Mouse (Mus musculus): ENCODE measurements around the gene Cipc. TPM values are rescaled to one million over a fixed set of nuclear protein-coding genes. Genes with fewer than 3 reads are reported as not detected.
A peak's percentile ranks its signal among the peaks of the same experiment; 100 is the strongest.

Gene Cipc
- polyA plus RNA-seq, 1 experiment from 2014 or later: 57.8 TPM

DNA sequence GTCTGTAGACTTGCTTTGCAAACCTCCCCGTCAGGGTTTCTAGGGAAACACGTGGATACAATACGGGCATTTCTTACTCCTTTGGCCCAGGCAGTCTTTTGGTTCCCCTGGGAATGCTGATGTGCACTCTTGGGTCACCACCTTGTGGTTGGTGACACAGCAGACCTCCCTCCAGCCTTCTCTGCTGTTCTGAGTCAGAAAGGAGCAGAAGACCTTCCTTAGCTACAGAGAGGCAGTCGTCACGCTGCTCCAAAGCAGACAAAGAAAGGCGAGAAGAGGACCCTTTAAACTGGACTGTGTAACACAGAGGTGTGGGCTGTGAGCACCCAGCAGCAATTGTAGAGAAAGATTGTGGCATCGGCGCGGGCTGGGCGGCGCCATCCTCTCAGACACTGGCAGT, 5.7 kb upstream of the Cipc start:
- Histone ChIP-seq H3K4me3 (ENCODE audit: low read depth, low read length) (no peak overlapping the region), H3K9ac (ENCODE audit: low read depth, low read length) (peak overlapping the region; percentile 51; the same call in 1 of the 2 replicates), H3K27ac (ENCODE audit: low read length) (peak overlapping the region; percentile 94), H3K36me3 (ENCODE audit: control insufficient read depth, insufficient read depth, low read length) (no peaks in the 10 kb centered on the region), H3K4me2 (ENCODE audit: low read length) (peak overlapping the region; percentile 10; the same call in 1 of the 2 replicates), H3K4me1 (ENCODE audit: control insufficient read depth, insufficient read depth, low read length) (peaks cover 37% of the 10 kb centered on the region), H3K9me3 (replicated peaks; ENCODE audit: control insufficient read depth, low read length, poor library complexity, severe bottlenecking) (no peaks in the 10 kb centered on the region), H3K27me3 (ENCODE audit: control insufficient read depth, insufficient read depth, low read depth, low read length) (no peaks in the 10 kb centered on the region)
- ATAC-seq: peak; percentile 67
- 6% methylated on average over 11 of the region's 11 CpGs for WGBS

DNA sequence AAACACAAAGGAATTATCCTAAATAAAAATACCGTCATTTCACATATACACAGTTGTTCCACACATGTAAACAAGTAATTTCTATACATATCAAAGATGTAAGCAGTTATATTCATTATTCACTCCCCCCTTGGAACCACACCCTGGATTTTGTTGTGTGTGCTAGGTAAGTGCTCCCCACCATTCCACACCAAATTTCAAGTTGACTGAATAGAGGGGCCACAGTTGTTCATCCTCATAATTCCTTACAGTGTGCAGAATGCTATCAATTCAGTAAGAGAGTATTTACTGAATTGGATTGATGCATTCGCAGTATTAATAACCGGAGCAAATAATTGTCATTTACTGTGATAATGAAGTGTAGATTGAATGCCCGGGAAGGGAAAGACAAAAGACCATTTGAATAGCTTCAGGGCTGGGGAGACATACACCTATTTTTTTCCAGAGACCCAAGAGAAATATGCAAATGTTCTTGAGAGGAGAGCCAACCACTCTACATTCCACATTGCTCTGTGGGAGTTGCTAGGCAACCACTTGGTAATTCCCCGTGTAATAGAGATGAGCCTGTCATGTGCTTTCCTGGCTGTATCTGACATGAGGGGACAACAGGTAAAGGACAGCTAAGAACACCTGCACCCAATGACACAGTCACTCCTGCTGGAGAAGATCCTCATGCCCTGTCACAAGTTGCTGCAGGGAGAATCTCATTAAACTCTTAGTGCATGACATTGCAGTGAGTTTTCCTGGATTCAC, 4.9 kb upstream of the Cipc start:
- H3K9ac ChIP-seq (ENCODE audit: low read depth, low read length): 0 out of 2 replicates have a peak overlapping the region, but pooled peaks have one; percentile 48
- peak; percentile 87 for ATAC-seq
- peak overlapping the region; percentile 29 for H3K4me2 ChIP-seq (ENCODE audit: low read length)
- H3K4me3 ChIP-seq (ENCODE audit: low read depth, low read length): no peak overlapping the region
- peak overlapping the region; percentile 94 for H3K27ac ChIP-seq (ENCODE audit: low read length)
- 6% methylated on average over 5 of the region's 5 CpGs for WGBS
- H3K27me3 ChIP-seq (ENCODE audit: control insufficient read depth, insufficient read depth, low read depth, low read length): no peaks in the 10 kb centered on the region
- no peaks in the 10 kb centered on the region for H3K36me3 ChIP-seq (ENCODE audit: control insufficient read depth, insufficient read depth, low read length)
- peaks cover 39% of the 10 kb centered on the region for H3K4me1 ChIP-seq (ENCODE audit: control insufficient read depth, insufficient read depth, low read length)
- H3K9me3 ChIP-seq (replicated peaks; ENCODE audit: control insufficient read depth, low read length, poor library complexity, severe bottlenecking): no peaks in the 10 kb centered on the region

DNA sequence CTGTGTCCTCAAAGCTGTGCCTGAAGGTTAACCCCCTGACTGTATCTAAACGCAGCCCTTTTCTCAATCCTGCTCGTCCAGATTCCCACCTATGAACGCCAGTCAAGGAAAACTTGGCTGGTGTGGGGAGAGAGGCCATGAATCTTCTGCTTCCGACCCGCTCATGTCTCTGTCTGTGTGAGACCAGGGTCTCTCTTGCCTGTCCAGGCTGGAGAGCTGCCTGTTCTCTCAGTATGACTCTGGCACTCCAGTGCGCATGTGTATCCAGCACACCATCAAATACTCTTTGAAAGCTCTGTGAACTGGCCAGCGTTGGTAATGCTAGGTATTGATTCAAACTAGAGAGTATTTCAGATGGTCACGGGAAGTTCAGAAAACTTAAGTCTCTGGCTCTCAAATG, 3.4 kb upstream of the Cipc start:
- Histone ChIP-seq H3K9ac (ENCODE audit: low read depth, low read length) (no peak overlapping the region), H3K9me3 (replicated peaks; ENCODE audit: control insufficient read depth, low read length, poor library complexity, severe bottlenecking) (no peaks in the 10 kb centered on the region), H3K27ac (ENCODE audit: low read length) (peak overlapping the region; percentile 94), H3K4me3 (ENCODE audit: low read depth, low read length) (no peak overlapping the region), H3K4me2 (ENCODE audit: low read length) (no peak overlapping the region), H3K27me3 (ENCODE audit: control insufficient read depth, insufficient read depth, low read depth, low read length) (no peaks in the 10 kb centered on the region), H3K4me1 (ENCODE audit: control insufficient read depth, insufficient read depth, low read length) (peaks cover 43% of the 10 kb centered on the region), H3K36me3 (ENCODE audit: control insufficient read depth, insufficient read depth, low read length) (no peaks in the 10 kb centered on the region)
- no peak for ATAC-seq
- WGBS: 95% methylated on average over 8 of the region's 8 CpGs

DNA sequence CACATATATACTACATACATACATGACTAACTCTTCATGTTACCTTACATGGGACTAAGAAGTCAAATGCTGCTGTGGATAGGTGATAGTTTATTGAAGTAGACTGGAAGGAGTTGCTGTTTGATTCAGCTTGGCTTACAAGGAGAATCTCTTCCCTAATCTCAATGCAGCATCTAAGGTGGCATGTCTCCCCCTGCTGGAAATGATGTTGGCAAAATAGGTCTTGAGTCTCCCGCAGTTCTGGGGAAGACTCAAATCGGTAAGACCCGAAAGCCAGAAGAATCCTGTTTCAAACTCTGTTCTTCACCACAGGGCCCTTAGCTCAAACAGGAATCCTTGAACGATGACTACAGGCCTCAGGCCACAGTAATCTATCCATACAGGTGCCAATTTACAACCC, 1.7 kb upstream of the Cipc start:
- peak overlapping the region; percentile 67; the same call in 1 of the 2 replicates for H3K27ac ChIP-seq (ENCODE audit: low read length)
- H3K4me3 ChIP-seq (ENCODE audit: low read depth, low read length): no peak overlapping the region
- WGBS: 2% methylated on average over 4 of the region's 4 CpGs
- H3K27me3 ChIP-seq (ENCODE audit: control insufficient read depth, insufficient read depth, low read depth, low read length): no peaks in the 10 kb centered on the region
- H3K9ac ChIP-seq (ENCODE audit: low read depth, low read length): no peak overlapping the region
- ATAC-seq: no peak
- no peak overlapping the region for H3K4me2 ChIP-seq (ENCODE audit: low read length)
- peaks cover 57% of the 10 kb centered on the region for H3K4me1 ChIP-seq (ENCODE audit: control insufficient read depth, insufficient read depth, low read length)
- H3K9me3 ChIP-seq (replicated peaks; ENCODE audit: control insufficient read depth, low read length, poor library complexity, severe bottlenecking): no peaks in the 10 kb centered on the region
- no peaks in the 10 kb centered on the region for H3K36me3 ChIP-seq (ENCODE audit: control insufficient read depth, insufficient read depth, low read length)

DNA sequence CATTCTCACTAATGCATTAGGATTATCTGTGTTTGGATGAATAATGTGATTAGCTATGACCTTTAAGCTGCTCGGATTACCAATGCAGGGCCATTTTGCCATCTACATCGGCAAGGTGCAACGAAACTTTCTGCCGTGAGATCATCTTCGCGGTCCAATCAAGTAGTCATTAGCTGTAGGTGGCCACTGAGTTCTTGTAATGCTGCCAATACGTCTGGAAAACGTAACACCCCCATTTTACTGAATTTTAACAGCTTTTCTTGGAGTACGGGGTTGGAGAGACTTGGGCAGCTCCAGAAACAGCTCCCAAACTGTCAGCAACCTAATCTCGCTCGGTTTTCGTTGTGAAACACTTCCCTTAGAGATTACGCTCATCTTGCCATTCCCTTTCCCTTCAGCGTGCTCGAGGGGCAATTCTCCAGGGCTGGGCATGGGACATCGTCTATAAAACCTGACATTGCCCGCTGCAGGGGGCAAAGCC, 502 bp upstream of the Cipc start:
- no peaks in the 10 kb centered on the region for H3K27me3 ChIP-seq (ENCODE audit: control insufficient read depth, insufficient read depth, low read depth, low read length)
- WGBS: under 1% methylated on average over 17 of the region's 17 CpGs
- H3K36me3 ChIP-seq (ENCODE audit: control insufficient read depth, insufficient read depth, low read length): no peaks in the 10 kb centered on the region
- H3K27ac ChIP-seq (ENCODE audit: low read length): peak overlapping the region; percentile 100
- peak overlapping the region; percentile 65 for H3K4me3 ChIP-seq (ENCODE audit: low read depth, low read length)
- peak overlapping the region; percentile 89 for H3K9ac ChIP-seq (ENCODE audit: low read depth, low read length)
- peaks cover 49% of the 10 kb centered on the region for H3K4me1 ChIP-seq (ENCODE audit: control insufficient read depth, insufficient read depth, low read length)
- H3K4me2 ChIP-seq (ENCODE audit: low read length): peak overlapping the region; percentile 88
- ATAC-seq: no peak
- H3K9me3 ChIP-seq (replicated peaks; ENCODE audit: control insufficient read depth, low read length, poor library complexity, severe bottlenecking): no peaks in the 10 kb centered on the region

DNA sequence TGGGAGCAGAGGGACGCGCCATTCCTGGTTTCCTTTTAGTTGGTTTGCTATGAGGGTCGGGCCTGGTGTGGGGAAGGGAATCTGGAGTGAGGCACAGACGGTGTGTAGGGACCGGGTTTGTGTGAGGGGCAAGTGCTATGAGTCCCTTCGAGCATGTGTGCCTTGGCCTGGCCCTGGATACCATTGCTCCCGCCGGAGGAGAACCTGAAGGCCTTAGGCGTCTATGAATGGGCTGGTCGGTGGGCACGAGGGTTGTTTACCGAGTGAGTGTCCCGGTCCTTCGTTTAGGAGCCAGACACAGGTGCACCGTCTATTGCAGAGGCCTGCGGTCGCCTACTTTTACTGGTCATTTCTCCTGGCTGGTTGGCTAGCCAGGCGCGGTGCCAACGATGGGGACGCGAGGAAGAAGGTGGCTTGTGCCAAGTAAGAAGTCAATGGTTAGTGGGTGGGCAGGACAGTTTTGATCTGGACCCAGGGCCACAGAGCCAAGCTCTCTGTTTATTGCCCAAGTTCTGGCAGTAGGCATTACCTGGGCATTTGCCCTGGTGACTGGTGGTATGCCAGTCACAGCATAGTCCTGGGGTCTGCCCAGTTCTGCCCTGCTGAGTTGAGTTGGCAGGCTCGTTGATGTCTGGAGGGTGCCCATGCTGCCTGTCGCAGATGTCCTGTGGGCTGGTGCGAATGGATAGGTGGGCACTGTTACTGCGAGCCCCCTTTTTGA, 998 bp downstream of the Cipc start:
- Histone ChIP-seq H3K4me2 (ENCODE audit: low read length) (peak overlapping the region; percentile 63), H3K4me1 (ENCODE audit: control insufficient read depth, insufficient read depth, low read length) (peaks cover 38% of the 10 kb centered on the region), H3K27ac (ENCODE audit: low read length) (peak overlapping the region; percentile 100), H3K27me3 (ENCODE audit: control insufficient read depth, insufficient read depth, low read depth, low read length) (no peaks in the 10 kb centered on the region), H3K36me3 (ENCODE audit: control insufficient read depth, insufficient read depth, low read length) (peaks cover 2% of the 10 kb centered on the region; the same call in 1 of the 2 replicates), H3K9me3 (replicated peaks; ENCODE audit: control insufficient read depth, low read length, poor library complexity, severe bottlenecking) (no peaks in the 10 kb centered on the region), H3K9ac (ENCODE audit: low read depth, low read length) (peak overlapping the region; percentile 73), H3K4me3 (ENCODE audit: low read depth, low read length) (peak overlapping the region; percentile 65)
- 14% methylated on average over 26 of the region's 26 CpGs for WGBS
- ATAC-seq: peak; percentile 68

DNA sequence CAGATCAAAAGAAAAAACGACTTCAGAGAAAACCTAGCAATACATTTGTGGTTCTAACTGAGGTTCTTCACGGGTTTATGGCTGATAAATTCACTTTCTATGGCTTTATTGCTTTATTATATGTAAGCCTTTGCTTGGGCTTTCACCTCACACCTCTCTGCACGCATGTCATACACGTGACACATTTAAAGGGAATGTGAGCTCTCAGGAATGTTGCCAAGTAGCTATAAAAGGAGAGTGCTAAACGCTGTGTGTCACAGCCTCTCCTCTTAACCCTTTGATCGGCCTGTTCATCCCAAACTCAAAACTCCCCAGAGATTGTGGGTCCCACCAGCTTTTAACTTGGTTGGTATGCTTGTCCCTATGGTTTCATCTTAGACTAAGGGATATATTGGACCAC, 1.8 kb downstream of the Cipc start:
- Histone ChIP-seq H3K9ac (ENCODE audit: low read depth, low read length) (peak overlapping the region; percentile 31; the same call in 1 of the 2 replicates), H3K27ac (ENCODE audit: low read length) (no peak overlapping the region), H3K9me3 (replicated peaks; ENCODE audit: control insufficient read depth, low read length, poor library complexity, severe bottlenecking) (no peaks in the 10 kb centered on the region), H3K4me3 (ENCODE audit: low read depth, low read length) (peak overlapping the region; percentile 65), H3K4me2 (ENCODE audit: low read length) (peak overlapping the region; percentile 63), H3K4me1 (ENCODE audit: control insufficient read depth, insufficient read depth, low read length) (peaks cover 36% of the 10 kb centered on the region), H3K27me3 (ENCODE audit: control insufficient read depth, insufficient read depth, low read depth, low read length) (no peaks in the 10 kb centered on the region), H3K36me3 (ENCODE audit: control insufficient read depth, insufficient read depth, low read length) (peaks cover 6% of the 10 kb centered on the region; the same call in 1 of the 2 replicates)
- WGBS: 57% methylated on average over 6 of the region's 6 CpGs
- no peak for ATAC-seq

DNA sequence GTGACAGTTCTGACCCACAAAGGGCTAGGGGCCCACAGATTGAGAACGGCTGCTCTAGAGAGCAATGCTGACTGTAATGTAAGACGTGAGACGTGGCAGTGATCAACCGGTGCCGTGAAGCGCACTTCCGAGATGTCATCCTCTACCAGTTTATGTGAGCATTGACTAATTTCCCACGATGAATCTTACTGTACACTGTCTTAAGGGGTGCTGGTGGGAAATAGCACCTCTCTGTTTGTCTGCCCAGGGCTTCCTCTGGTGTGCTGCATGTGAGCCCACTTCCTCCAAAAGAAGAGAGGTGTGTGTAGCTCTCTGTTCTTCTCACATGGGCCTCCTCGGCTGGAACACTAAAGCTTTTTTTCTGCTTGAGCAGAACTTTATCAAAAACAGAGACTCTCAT, 2.7 kb downstream of the Cipc start:
- Histone ChIP-seq H3K4me2 (ENCODE audit: low read length) (no peak overlapping the region), H3K36me3 (ENCODE audit: control insufficient read depth, insufficient read depth, low read length) (peaks cover 11% of the 10 kb centered on the region; the same call in 1 of the 2 replicates), H3K4me1 (ENCODE audit: control insufficient read depth, insufficient read depth, low read length) (peaks cover 36% of the 10 kb centered on the region), H3K4me3 (ENCODE audit: low read depth, low read length) (no peak overlapping the region), H3K9ac (ENCODE audit: low read depth, low read length) (no peak overlapping the region), H3K27me3 (ENCODE audit: control insufficient read depth, insufficient read depth, low read depth, low read length) (no peaks in the 10 kb centered on the region), H3K9me3 (replicated peaks; ENCODE audit: control insufficient read depth, low read length, poor library complexity, severe bottlenecking) (no peaks in the 10 kb centered on the region), H3K27ac (ENCODE audit: low read length) (no peak overlapping the region)
- no peak for ATAC-seq
- 83% methylated on average over 9 of the region's 9 CpGs for WGBS

All from midbrain, embryonic 16.5 days (tissue).